18 mouse cellular contexts compared by ENCODE assay signal in the genomic region with DNA sequence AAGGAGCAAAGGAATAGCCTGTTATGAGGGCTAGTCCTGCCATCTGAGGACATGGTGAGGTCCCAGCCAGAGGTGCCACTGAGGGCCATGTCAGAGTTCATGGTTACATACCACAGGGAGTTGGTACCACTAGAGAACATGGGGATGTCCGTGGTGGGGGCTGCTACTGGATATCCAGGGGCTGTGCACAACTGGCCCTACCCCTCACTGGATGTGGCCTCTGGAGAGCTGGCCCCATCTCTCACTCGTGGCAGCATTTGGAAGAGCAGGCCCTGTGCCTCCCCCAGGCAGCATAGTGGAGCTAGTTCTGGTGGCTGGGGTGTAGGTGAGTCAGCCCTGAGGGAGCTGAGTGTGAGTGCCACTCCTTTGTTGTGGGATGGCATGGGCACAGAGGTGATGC. TPM values are rescaled to one million over a fixed set of nuclear protein-coding genes. Genes with fewer than 3 reads are reported as not detected.
DNase-seq lines count a peak whose midpoint lies in the region; ATAC-seq lines count a peak whose summit lies in the region.
"Had no signal": no experiment of that assay in that cellular context is flagged by ENCODE, and none has a peak within 500 bp of the region (broad histone marks: within the 10 kb centered on the region; RNA-seq: fewer than 3 reads in every experiment).

No protein-coding gene starts in this region.

- no peaks in the 10 kb centered on the region for H3K27me3 ChIP-seq in hindbrain, embryonic 12.5 days
- H3K27me3 ChIP-seq in hindbrain, embryonic 13.5 days, result no peaks in the 10 kb centered on the region
- no peaks in the 10 kb centered on the region for H3K27me3 ChIP-seq in liver, embryonic 13.5 days
- H3K27me3 ChIP-seq in liver, embryonic 11.5 days (replicated peaks; ENCODE audit: control insufficient read depth, insufficient read depth, low read length), result no peaks in the 10 kb centered on the region
- H3K27me3 ChIP-seq: heart, embryonic 13.5 days had no signal

- no peak overlapping the region for H3K4me3 ChIP-seq in hindbrain, embryonic 12.5 days
- H3K4me3 ChIP-seq in hindbrain, embryonic 13.5 days, result no peak overlapping the region
- no peak overlapping the region for H3K4me3 ChIP-seq in liver, embryonic 13.5 days (replicated peaks)
- H3K4me3 ChIP-seq in liver, embryonic 11.5 days (ENCODE audit: low read depth, low read length), result no peak overlapping the region
- H3K4me3 ChIP-seq: heart, embryonic 13.5 days had no signal

- WGBS in hindbrain, embryonic 12.5 days, result 83% methylated on average over 2 of the region's 2 CpGs
- WGBS in hindbrain, embryonic 13.5 days, result 91% methylated on average over 2 of the region's 2 CpGs
- 83% methylated on average over 2 of the region's 2 CpGs for WGBS in liver, embryonic 13.5 days (ENCODE audit: insufficient replicate concordance)
- 91% methylated on average over 2 of the region's 2 CpGs for WGBS in liver, embryonic 11.5 days

- H3K4me1 ChIP-seq in hindbrain, embryonic 12.5 days, result no peaks in the 10 kb centered on the region
- H3K4me1 ChIP-seq in hindbrain, embryonic 13.5 days (replicated peaks), result no peaks in the 10 kb centered on the region
- H3K4me1 ChIP-seq in liver, embryonic 13.5 days (replicated peaks), result no peaks in the 10 kb centered on the region
- H3K4me1 ChIP-seq in liver, embryonic 11.5 days (replicated peaks; ENCODE audit: control insufficient read depth, insufficient read depth, low read length), result no peaks in the 10 kb centered on the region
- H3K4me1 ChIP-seq: heart, embryonic 13.5 days had no signal

- peaks cover 35% of the 10 kb centered on the region for H3K36me3 ChIP-seq in hindbrain, embryonic 12.5 days
- H3K36me3 ChIP-seq in hindbrain, embryonic 13.5 days, result peaks cover 46% of the 10 kb centered on the region
- H3K36me3 ChIP-seq in liver, embryonic 13.5 days, result peaks cover 28% of the 10 kb centered on the region
- peaks cover 5% of the 10 kb centered on the region; the same call in 1 of the 2 replicates for H3K36me3 ChIP-seq in liver, embryonic 11.5 days (ENCODE audit: control insufficient read depth, insufficient read depth, low read length)

- H3K4me2 ChIP-seq in hindbrain, embryonic 12.5 days (replicated peaks), result no peak overlapping the region
- H3K4me2 ChIP-seq in hindbrain, embryonic 13.5 days, result no peak overlapping the region
- H3K4me2 ChIP-seq in liver, embryonic 13.5 days, result no peak overlapping the region
- H3K4me2 ChIP-seq in liver, embryonic 11.5 days, result no peak overlapping the region
- H3K4me2 ChIP-seq: heart, embryonic 13.5 days had no signal

- H3K9ac ChIP-seq in hindbrain, embryonic 12.5 days, result no peak overlapping the region
- H3K9ac ChIP-seq in hindbrain, embryonic 13.5 days, result no peak overlapping the region
- H3K9ac ChIP-seq in liver, embryonic 13.5 days, result no peak overlapping the region
- no peak overlapping the region for H3K9ac ChIP-seq in liver, embryonic 11.5 days (ENCODE audit: low read depth, low read length)
- H3K9ac ChIP-seq: forebrain, postnatal 0 days; heart, embryonic 13.5 days had no signal

- no peak overlapping the region for H3K27ac ChIP-seq in hindbrain, embryonic 12.5 days
- no peak overlapping the region for H3K27ac ChIP-seq in hindbrain, embryonic 13.5 days
- H3K27ac ChIP-seq in liver, embryonic 13.5 days, result no peak overlapping the region
- H3K27ac ChIP-seq in liver, embryonic 11.5 days (ENCODE audit: low read depth, low read length), result no peak overlapping the region
- H3K27ac ChIP-seq: heart, embryonic 13.5 days had no signal

- no peaks in the 10 kb centered on the region for H3K9me3 ChIP-seq in hindbrain, embryonic 12.5 days (replicated peaks)
- H3K9me3 ChIP-seq in hindbrain, embryonic 13.5 days, result no peaks in the 10 kb centered on the region
- no peaks in the 10 kb centered on the region for H3K9me3 ChIP-seq in liver, embryonic 13.5 days (replicated peaks)
- no peaks in the 10 kb centered on the region for H3K9me3 ChIP-seq in liver, embryonic 11.5 days (ENCODE audit: control insufficient read depth, low read length)
- H3K9me3 ChIP-seq: heart, embryonic 13.5 days had no signal

- peak; percentile 52; the same call in 1 of the 2 replicates for ATAC-seq in hindbrain, embryonic 12.5 days (ENCODE audit: low FRiP score)
- no peak for ATAC-seq in hindbrain, embryonic 13.5 days (ENCODE audit: low FRiP score)
- ATAC-seq in liver, embryonic 13.5 days (ENCODE audit: low read depth), result 0 out of 2 replicates have a peak, but pooled peaks have one; percentile 15
- ATAC-seq in liver, embryonic 11.5 days (replicated peaks; ENCODE audit: low FRiP score), result no peak; the same call in 1 of the 2 replicates
- 0 out of 2 replicates have a peak, but pooled peaks have one; percentile 25 for ATAC-seq in erythroid progenitor cell, adult 5-6 weeks (replicated peaks; ENCODE audit: low FRiP score, poor library complexity, severe bottlenecking)
- peak; percentile 35 for ATAC-seq in monocyte, adult 5-6 weeks (replicated peaks; ENCODE audit: insufficient number of reproducible peaks, low FRiP score, low TSS enrichment, poor library complexity, severe bottlenecking)
- ATAC-seq: forebrain, postnatal 0 days; inflammation-experienced regulatory T-cells, adult 6 months; lung, postnatal 0 days had no signal

- DNase-seq in liver, embryonic 13.5 days, result no peak
- DNase-seq in liver, embryonic 11.5 days (ENCODE audit: low spot score), result no peak
- DNase-seq in gastrocnemius, postnatal 10 days, result no peak
- DNase-seq: adrenal gland, adult 8-10 months; forebrain, postnatal 0 days; gastrocnemius, postnatal 25 days; kidney, postnatal 10 days; thymus, adult 2 months had no signal

RNA-seq across cellular contexts. Expression of a gene that starts 14.9 kb away (rescaled TPM):
- polyA plus RNA-seq in hindbrain, embryonic 12.5 days (2016; fragmentation: Nextera tagmentation; extraction: Ambion mirVana), result 324 and 347 TPM in 2 replicates
- 438 and 450 TPM in 2 replicates for polyA plus RNA-seq in hindbrain, embryonic 13.5 days (2015; fragmentation: Nextera tagmentation; extraction: Ambion mirVana)
- 192 and 201 TPM in 2 replicates for polyA plus RNA-seq in liver, embryonic 13.5 days (2015; fragmentation: Nextera tagmentation; extraction: Ambion mirVana)
- polyA plus RNA-seq in liver, embryonic 11.5 days (2014; fragmentation: Nextera tagmentation; extraction: Ambion mirVana), result 312 and 323 TPM in 2 replicates
- 42.2 and 111 TPM in 2 replicates for total RNA-seq in erythroid progenitor cell, adult 5-6 weeks (2015; ENCODE audit: low replicate concordance)
- total RNA-seq in erythroid progenitor cell, adult 5-6 weeks (2017; ENCODE audit: low replicate concordance), result 30.5 TPM in 1 of 2 replicates, not detected in the other
- 58.3 to 116 TPM (median 73.9 TPM) in 3 replicates for total RNA-seq in monocyte, adult 5-6 weeks (2017)
- total RNA-seq in gastrocnemius, postnatal 10 days (2021), result 100 to 1,000 TPM; 227 to 266 TPM

RNA-seq across cellular contexts. Expression of a gene that starts 17.2 kb away (rescaled TPM):
- 94.3 and 99.3 TPM in 2 replicates for polyA plus RNA-seq in hindbrain, embryonic 12.5 days (2016; fragmentation: Nextera tagmentation; extraction: Ambion mirVana)
- polyA plus RNA-seq in hindbrain, embryonic 13.5 days (2015; fragmentation: Nextera tagmentation; extraction: Ambion mirVana), result 85.9 and 88.5 TPM in 2 replicates
- 28.3 and 31.7 TPM in 2 replicates for polyA plus RNA-seq in liver, embryonic 13.5 days (2015; fragmentation: Nextera tagmentation; extraction: Ambion mirVana)
- 39.8 and 49.1 TPM in 2 replicates for polyA plus RNA-seq in liver, embryonic 11.5 days (2014; fragmentation: Nextera tagmentation; extraction: Ambion mirVana)
- total RNA-seq in erythroid progenitor cell, adult 5-6 weeks (2015; ENCODE audit: low replicate concordance), result 25.6 and 27.7 TPM in 2 replicates
- total RNA-seq in erythroid progenitor cell, adult 5-6 weeks (2017; ENCODE audit: low replicate concordance), result 5.9 and 20.9 TPM in 2 replicates
- 59.0 to 64.4 TPM (median 63.3 TPM) in 3 replicates for total RNA-seq in monocyte, adult 5-6 weeks (2017)
- 10 to 100 TPM; 20.9 to 23.0 TPM for total RNA-seq in gastrocnemius, postnatal 10 days (2021)

RNA-seq across cellular contexts. Expression of a gene that starts 48.8 kb away (rescaled TPM):
- 75.1 and 80.2 TPM in 2 replicates for polyA plus RNA-seq in hindbrain, embryonic 12.5 days (2016; fragmentation: Nextera tagmentation; extraction: Ambion mirVana)
- polyA plus RNA-seq in hindbrain, embryonic 13.5 days (2015; fragmentation: Nextera tagmentation; extraction: Ambion mirVana), result 67.3 and 69.5 TPM in 2 replicates
- polyA plus RNA-seq in liver, embryonic 13.5 days (2015; fragmentation: Nextera tagmentation; extraction: Ambion mirVana), result 9.5 and 9.8 TPM in 2 replicates
- polyA plus RNA-seq in liver, embryonic 11.5 days (2014; fragmentation: Nextera tagmentation; extraction: Ambion mirVana), result 35.3 and 36.5 TPM in 2 replicates
- total RNA-seq in erythroid progenitor cell, adult 5-6 weeks (2015; ENCODE audit: low replicate concordance), result 177 and 188 TPM in 2 replicates
- total RNA-seq in erythroid progenitor cell, adult 5-6 weeks (2017; ENCODE audit: low replicate concordance), result 182 and 227 TPM in 2 replicates
- total RNA-seq in monocyte, adult 5-6 weeks (2017), result 368 to 783 TPM (median 392 TPM) in 3 replicates
- 100 to 1,000 TPM; 108 to 144 TPM for total RNA-seq in gastrocnemius, postnatal 10 days (2021)

RNA-seq across cellular contexts. Expression of a gene that starts 54.8 kb away (rescaled TPM):
- polyA plus RNA-seq in hindbrain, embryonic 12.5 days (2016; fragmentation: Nextera tagmentation; extraction: Ambion mirVana), result 0.40 and 0.77 TPM in 2 replicates
- polyA plus RNA-seq in hindbrain, embryonic 13.5 days (2015; fragmentation: Nextera tagmentation; extraction: Ambion mirVana), result 0.60 and 1.2 TPM in 2 replicates
- polyA plus RNA-seq in liver, embryonic 13.5 days (2015; fragmentation: Nextera tagmentation; extraction: Ambion mirVana), result not detected in 2 replicates
- 0.18 TPM in 1 of 2 replicates, not detected in the other for polyA plus RNA-seq in liver, embryonic 11.5 days (2014; fragmentation: Nextera tagmentation; extraction: Ambion mirVana)
- not detected in 2 replicates for total RNA-seq in erythroid progenitor cell, adult 5-6 weeks (2015; ENCODE audit: low replicate concordance)
- not detected in 2 replicates for total RNA-seq in erythroid progenitor cell, adult 5-6 weeks (2017; ENCODE audit: low replicate concordance)
- not detected in 3 replicates for total RNA-seq in monocyte, adult 5-6 weeks (2017)
- 1 to 10 TPM in 1 of 2 experiments, not detected in 1; 1.5 TPM for total RNA-seq in gastrocnemius, postnatal 10 days (2021)
- total RNA-seq: common myeloid progenitor, adult 5-6 weeks; megakaryocyte, adult 5-6 weeks had no signal
- polyA plus RNA-seq: liver, adult 2 months had no signal

Comparison
In these comparisons a context has a peak if more than half of its experiments do, and no peak if none do; other contexts are left out.
1. ATAC-seq: peak in hindbrain, embryonic 12.5 days (single experiment), liver, embryonic 13.5 days (single experiment), erythroid progenitor cell, adult 5-6 weeks (single experiment) and monocyte, adult 5-6 weeks (single experiment); none in hindbrain, embryonic 13.5 days (single experiment) and liver, embryonic 11.5 days (single experiment).